Mouse (Mus musculus): ENCODE measurements around the gene Bcl11a. TPM values are rescaled to one million over a fixed set of nuclear protein-coding genes. Genes with fewer than 3 reads are reported as not detected.

Bcl11a gene
- polyA plus RNA-seq, 1 experiment from 2014 or later, result 71.7 TPM

DNA sequence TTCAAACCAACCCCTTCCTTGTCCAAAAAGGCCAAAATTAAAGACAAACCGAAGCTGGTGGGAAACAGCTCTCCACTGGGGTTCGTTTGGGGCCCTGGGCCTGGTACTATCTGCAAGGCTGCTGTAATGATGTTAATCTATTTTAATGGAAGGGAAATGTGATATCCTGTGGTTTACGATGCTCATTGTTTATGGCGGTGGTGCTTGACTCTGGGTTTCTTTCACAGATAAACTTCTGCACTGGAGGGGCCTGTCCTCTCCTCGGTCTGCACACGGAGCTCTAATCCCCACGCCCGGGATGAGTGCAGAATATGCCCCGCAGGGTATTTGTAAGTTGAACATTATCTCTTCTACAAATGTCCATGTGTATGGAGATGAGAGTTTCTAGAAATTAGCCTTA, 80.2 kb downstream of the Bcl11a start:
- H3K9me3 ChIP-seq (ENCODE audit: control insufficient read depth, low read length), result no peaks in the 10 kb centered on the region
- no peak overlapping the region for H3K4me2 ChIP-seq (replicated peaks; ENCODE audit: low read depth, low read length)
- no peak overlapping the region for H3K4me3 ChIP-seq (ENCODE audit: low read depth, low read length)
- H3K4me1 ChIP-seq (replicated peaks; ENCODE audit: control insufficient read depth, insufficient read depth, low read length), result no peaks in the 10 kb centered on the region
- 86% methylated on average over 9 of the region's 9 CpGs for WGBS
- H3K9ac ChIP-seq (ENCODE audit: low read depth, low read length), result no peak overlapping the region
- DNase-seq (ENCODE audit: low spot score), result no peak
- H3K27ac ChIP-seq (ENCODE audit: low read depth, low read length), result no peak overlapping the region
- H3K36me3 ChIP-seq (ENCODE audit: control insufficient read depth, insufficient read depth, low read length), result no peaks in the 10 kb centered on the region
- no peak for ATAC-seq (ENCODE audit: low FRiP score)
- H3K27me3 ChIP-seq (ENCODE audit: control insufficient read depth, insufficient read depth, low read length), result no peaks in the 10 kb centered on the region

DNA sequence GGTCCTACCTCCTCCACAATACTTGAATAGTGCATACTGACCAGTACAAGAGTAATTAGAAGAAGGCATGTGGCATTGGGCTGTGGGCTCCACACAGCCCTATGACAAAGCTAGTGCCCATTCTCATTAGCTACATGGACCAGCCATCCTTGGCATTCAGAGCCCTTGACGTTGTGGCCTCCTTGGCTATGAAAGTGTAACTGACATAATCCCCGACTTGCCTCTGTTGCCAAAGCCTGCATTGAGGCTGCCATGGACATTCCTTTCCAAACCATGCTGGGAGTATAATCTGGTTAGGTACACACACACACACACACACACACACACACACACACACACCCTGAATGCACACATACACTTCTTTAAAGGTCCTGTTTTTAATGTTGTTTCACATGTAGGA, 81.8 kb downstream of the Bcl11a start:
- Histone ChIP-seq H3K9ac (ENCODE audit: low read depth, low read length) (no peak overlapping the region), H3K4me1 (replicated peaks; ENCODE audit: control insufficient read depth, insufficient read depth, low read length) (no peaks in the 10 kb centered on the region), H3K27ac (ENCODE audit: low read depth, low read length) (no peak overlapping the region), H3K4me2 (replicated peaks; ENCODE audit: low read depth, low read length) (no peak overlapping the region), H3K4me3 (ENCODE audit: low read depth, low read length) (no peak overlapping the region), H3K27me3 (ENCODE audit: control insufficient read depth, insufficient read depth, low read length) (no peaks in the 10 kb centered on the region), H3K36me3 (ENCODE audit: control insufficient read depth, insufficient read depth, low read length) (peaks cover 13% of the 10 kb centered on the region), H3K9me3 (ENCODE audit: control insufficient read depth, low read length) (no peaks in the 10 kb centered on the region)
- ATAC-seq (ENCODE audit: low FRiP score), result no peak
- DNase-seq (ENCODE audit: low spot score), result no peak
- 90% methylated on average over 2 of the region's 2 CpGs for WGBS

DNA sequence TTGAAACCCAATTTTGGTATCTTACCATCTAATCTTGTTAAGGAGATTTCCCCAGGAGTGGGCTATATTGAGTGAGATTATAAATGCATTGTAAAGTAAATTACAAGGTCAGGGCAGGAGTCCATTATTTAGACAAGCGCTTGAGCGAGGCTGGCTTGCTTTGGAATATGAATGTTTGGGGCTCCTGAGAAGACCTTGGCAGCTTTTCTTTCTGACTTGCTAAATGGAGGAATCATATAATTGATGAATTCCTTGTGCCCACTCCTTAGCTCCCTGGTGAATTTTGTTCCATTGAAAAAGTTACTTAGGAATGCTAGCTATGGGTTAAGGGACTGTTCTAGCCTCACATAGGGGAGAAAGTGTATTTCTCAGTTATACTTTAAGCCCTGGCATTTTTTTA, 83.6 kb downstream of the Bcl11a start:
- no peaks in the 10 kb centered on the region for H3K27me3 ChIP-seq (ENCODE audit: control insufficient read depth, insufficient read depth, low read length)

DNA sequence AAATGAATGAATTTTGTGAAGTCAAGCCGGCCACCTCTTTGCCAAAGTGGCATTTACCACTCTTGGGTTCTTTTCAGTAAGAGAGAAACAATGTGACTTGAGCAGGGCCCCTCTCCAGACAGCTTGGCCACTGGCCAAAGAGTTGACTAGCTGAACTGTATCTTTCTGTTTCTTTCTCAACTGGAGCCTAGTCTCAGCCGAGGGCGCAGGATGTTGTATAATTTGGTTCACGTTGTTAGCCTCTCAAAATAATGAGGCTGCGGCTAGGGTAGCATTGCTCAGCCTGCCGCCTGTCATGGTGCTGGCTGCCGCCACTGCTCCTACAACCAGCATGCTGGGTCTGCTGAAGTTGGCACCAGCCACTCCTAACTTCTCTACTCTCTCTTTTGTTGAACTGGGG, 84.2 kb downstream of the Bcl11a start:
- WGBS, result 76% methylated on average over 7 of the region's 7 CpGs
- H3K27me3 ChIP-seq (ENCODE audit: control insufficient read depth, insufficient read depth, low read length), result no peaks in the 10 kb centered on the region
- H3K9me3 ChIP-seq (ENCODE audit: control insufficient read depth, low read length), result no peaks in the 10 kb centered on the region
- peak; percentile 34 for ATAC-seq (ENCODE audit: low FRiP score)
- no peak overlapping the region for H3K9ac ChIP-seq (ENCODE audit: low read depth, low read length)
- H3K4me2 ChIP-seq (replicated peaks; ENCODE audit: low read depth, low read length), result no peak overlapping the region
- no peak overlapping the region for H3K27ac ChIP-seq (ENCODE audit: low read depth, low read length)
- no peak for DNase-seq (ENCODE audit: low spot score)
- peaks cover 13% of the 10 kb centered on the region for H3K36me3 ChIP-seq (ENCODE audit: control insufficient read depth, insufficient read depth, low read length)
- H3K4me1 ChIP-seq (replicated peaks; ENCODE audit: control insufficient read depth, insufficient read depth, low read length), result no peaks in the 10 kb centered on the region
- H3K4me3 ChIP-seq (ENCODE audit: low read depth, low read length), result no peak overlapping the region

More for the DNA sequence above, 83.6 kb downstream of the Bcl11a start:
- no peak for DNase-seq (ENCODE audit: low spot score)
- Histone ChIP-seq H3K9me3 (ENCODE audit: control insufficient read depth, low read length) (no peaks in the 10 kb centered on the region), H3K4me1 (replicated peaks; ENCODE audit: control insufficient read depth, insufficient read depth, low read length) (no peaks in the 10 kb centered on the region), H3K4me2 (replicated peaks; ENCODE audit: low read depth, low read length) (no peak overlapping the region), H3K9ac (ENCODE audit: low read depth, low read length) (no peak overlapping the region), H3K27ac (ENCODE audit: low read depth, low read length) (no peak overlapping the region), H3K36me3 (ENCODE audit: control insufficient read depth, insufficient read depth, low read length) (peaks cover 13% of the 10 kb centered on the region), H3K4me3 (ENCODE audit: low read depth, low read length) (no peak overlapping the region)
- WGBS, result 68% methylated on average over 2 of the region's 2 CpGs
- ATAC-seq (ENCODE audit: low FRiP score), result no peak

DNA sequence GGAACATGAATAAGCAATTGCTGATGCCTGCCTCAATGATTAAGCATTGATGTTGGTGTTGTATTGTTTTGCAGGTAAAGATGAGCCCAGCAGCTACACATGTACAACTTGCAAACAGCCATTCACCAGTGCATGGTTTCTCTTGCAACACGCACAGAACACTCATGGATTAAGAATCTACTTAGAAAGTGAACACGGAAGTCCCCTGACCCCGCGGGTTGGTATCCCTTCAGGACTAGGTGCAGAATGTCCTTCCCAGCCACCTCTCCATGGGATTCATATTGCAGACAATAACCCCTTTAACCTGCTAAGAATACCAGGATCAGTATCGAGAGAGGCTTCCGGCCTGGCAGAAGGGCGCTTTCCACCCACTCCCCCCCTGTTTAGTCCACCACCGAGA, 85.2 kb downstream of the Bcl11a start:
- WGBS, result 95% methylated on average over 8 of the region's 8 CpGs

DNA sequence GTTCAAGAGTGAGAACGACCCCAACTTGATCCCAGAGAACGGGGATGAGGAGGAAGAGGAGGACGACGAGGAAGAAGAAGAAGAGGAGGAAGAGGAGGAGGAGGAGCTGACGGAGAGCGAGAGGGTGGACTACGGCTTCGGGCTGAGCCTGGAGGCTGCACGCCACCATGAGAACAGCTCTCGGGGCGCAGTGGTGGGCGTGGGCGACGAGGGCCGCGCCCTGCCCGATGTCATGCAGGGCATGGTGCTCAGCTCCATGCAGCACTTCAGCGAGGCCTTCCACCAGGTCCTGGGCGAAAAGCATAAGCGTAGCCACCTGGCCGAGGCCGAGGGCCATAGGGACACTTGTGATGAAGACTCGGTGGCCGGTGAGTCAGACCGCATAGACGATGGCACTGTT, 86.2 kb downstream of the Bcl11a start:
- Histone ChIP-seq H3K27me3 (ENCODE audit: control insufficient read depth, insufficient read depth, low read length) (no peaks in the 10 kb centered on the region), H3K27ac (ENCODE audit: low read depth, low read length) (no peak overlapping the region), H3K4me2 (replicated peaks; ENCODE audit: low read depth, low read length) (no peak overlapping the region), H3K4me3 (ENCODE audit: low read depth, low read length) (no peak overlapping the region), H3K9me3 (ENCODE audit: control insufficient read depth, low read length) (no peaks in the 10 kb centered on the region), H3K36me3 (ENCODE audit: control insufficient read depth, insufficient read depth, low read length) (peaks cover 13% of the 10 kb centered on the region), H3K4me1 (replicated peaks; ENCODE audit: control insufficient read depth, insufficient read depth, low read length) (no peaks in the 10 kb centered on the region), H3K9ac (ENCODE audit: low read depth, low read length) (no peak overlapping the region)
- ATAC-seq (ENCODE audit: low FRiP score) (peak; percentile 13; the same call in 1 of the 2 replicates), DNase-seq (ENCODE audit: low spot score) (no peak)
- WGBS, result 98% methylated on average over 22 of the region's 26 CpGs

More for the DNA sequence above, 85.2 kb downstream of the Bcl11a start:
- Histone ChIP-seq H3K9ac (ENCODE audit: low read depth, low read length) (no peak overlapping the region), H3K27me3 (ENCODE audit: control insufficient read depth, insufficient read depth, low read length) (no peaks in the 10 kb centered on the region), H3K9me3 (ENCODE audit: control insufficient read depth, low read length) (no peaks in the 10 kb centered on the region), H3K4me2 (replicated peaks; ENCODE audit: low read depth, low read length) (no peak overlapping the region), H3K4me3 (ENCODE audit: low read depth, low read length) (no peak overlapping the region), H3K4me1 (replicated peaks; ENCODE audit: control insufficient read depth, insufficient read depth, low read length) (no peaks in the 10 kb centered on the region), H3K36me3 (ENCODE audit: control insufficient read depth, insufficient read depth, low read length) (peaks cover 13% of the 10 kb centered on the region), H3K27ac (ENCODE audit: low read depth, low read length) (no peak overlapping the region)
- no peak for ATAC-seq (ENCODE audit: low FRiP score)
- DNase-seq (ENCODE audit: low spot score), result no peak

DNA sequence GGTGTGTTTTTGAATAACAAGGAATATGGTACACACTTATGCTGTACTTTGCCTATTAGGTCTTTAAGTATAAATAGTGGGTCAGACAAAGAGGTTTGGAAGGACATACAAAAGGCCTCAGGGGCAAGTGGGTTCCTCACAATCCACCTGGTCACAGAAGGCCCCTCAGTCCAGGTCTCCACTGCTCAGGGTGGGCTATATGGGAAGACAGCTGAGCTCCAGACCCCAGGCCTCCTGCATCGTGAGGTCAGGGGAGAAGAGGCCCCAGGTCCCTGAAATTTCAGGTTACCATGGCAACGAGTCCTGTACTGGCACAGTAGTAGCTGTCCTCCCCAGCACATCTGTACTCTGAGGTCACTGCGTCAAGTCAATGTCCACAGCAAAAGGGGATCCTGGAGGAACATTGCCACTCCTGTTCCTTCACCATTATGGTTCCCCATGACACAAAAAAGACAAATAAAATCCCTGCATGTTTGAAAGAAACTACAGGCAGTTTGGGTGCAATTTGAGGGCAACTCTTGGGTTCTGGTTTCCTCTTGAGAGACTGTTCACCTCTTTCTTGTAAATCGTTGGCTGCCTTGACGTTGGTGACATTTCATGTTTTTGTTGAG, 93.9 kb downstream of the Bcl11a start:
- H3K9me3 ChIP-seq (ENCODE audit: control insufficient read depth, low read length), result no peaks in the 10 kb centered on the region
- 0 out of 2 replicates have a peak, but pooled peaks have one; percentile 33 for ATAC-seq (ENCODE audit: low FRiP score)
- 68% methylated on average over 5 of the region's 5 CpGs for WGBS
- H3K36me3 ChIP-seq (ENCODE audit: control insufficient read depth, insufficient read depth, low read length), result no peaks in the 10 kb centered on the region
- no peak overlapping the region for H3K4me2 ChIP-seq (replicated peaks; ENCODE audit: low read depth, low read length)
- H3K9ac ChIP-seq (ENCODE audit: low read depth, low read length), result no peak overlapping the region
- DNase-seq (ENCODE audit: low spot score), result no peak
- no peak overlapping the region for H3K27ac ChIP-seq (ENCODE audit: low read depth, low read length)
- no peaks in the 10 kb centered on the region for H3K27me3 ChIP-seq (ENCODE audit: control insufficient read depth, insufficient read depth, low read length)
- no peak overlapping the region for H3K4me3 ChIP-seq (ENCODE audit: low read depth, low read length)
- H3K4me1 ChIP-seq (replicated peaks; ENCODE audit: control insufficient read depth, insufficient read depth, low read length), result no peaks in the 10 kb centered on the region

DNA sequence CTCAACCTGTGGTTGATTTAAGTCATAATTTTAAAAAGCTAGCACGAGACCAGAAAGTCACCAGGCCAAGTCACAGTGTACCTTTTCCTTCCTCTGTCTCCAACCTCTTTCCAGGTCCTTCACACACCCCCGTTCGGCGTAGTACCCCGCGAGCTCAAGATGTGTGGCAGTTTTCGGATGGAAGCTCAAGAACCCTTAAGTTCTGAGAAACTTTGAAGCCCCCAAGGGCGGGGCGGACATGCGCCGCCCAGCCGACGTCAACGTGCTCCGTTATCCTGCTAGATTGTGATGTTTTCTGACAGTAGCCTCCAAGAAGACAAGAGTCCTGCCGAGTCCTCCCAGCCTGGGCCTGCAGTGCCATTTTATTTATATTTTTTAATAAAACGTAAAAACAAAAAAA, 94.7 kb downstream of the Bcl11a start:
- Histone ChIP-seq H3K27ac (ENCODE audit: low read depth, low read length) (no peak overlapping the region), H3K4me2 (replicated peaks; ENCODE audit: low read depth, low read length) (no peak overlapping the region), H3K9me3 (ENCODE audit: control insufficient read depth, low read length) (no peaks in the 10 kb centered on the region), H3K27me3 (ENCODE audit: control insufficient read depth, insufficient read depth, low read length) (no peaks in the 10 kb centered on the region), H3K4me3 (ENCODE audit: low read depth, low read length) (no peak overlapping the region), H3K36me3 (ENCODE audit: control insufficient read depth, insufficient read depth, low read length) (no peaks in the 10 kb centered on the region), H3K9ac (ENCODE audit: low read depth, low read length) (no peak overlapping the region), H3K4me1 (replicated peaks; ENCODE audit: control insufficient read depth, insufficient read depth, low read length) (no peaks in the 10 kb centered on the region)
- 90% methylated on average over 17 of the region's 17 CpGs for WGBS
- DNase-seq (ENCODE audit: low spot score), result no peak
- no peak for ATAC-seq (ENCODE audit: low FRiP score)

DNA sequence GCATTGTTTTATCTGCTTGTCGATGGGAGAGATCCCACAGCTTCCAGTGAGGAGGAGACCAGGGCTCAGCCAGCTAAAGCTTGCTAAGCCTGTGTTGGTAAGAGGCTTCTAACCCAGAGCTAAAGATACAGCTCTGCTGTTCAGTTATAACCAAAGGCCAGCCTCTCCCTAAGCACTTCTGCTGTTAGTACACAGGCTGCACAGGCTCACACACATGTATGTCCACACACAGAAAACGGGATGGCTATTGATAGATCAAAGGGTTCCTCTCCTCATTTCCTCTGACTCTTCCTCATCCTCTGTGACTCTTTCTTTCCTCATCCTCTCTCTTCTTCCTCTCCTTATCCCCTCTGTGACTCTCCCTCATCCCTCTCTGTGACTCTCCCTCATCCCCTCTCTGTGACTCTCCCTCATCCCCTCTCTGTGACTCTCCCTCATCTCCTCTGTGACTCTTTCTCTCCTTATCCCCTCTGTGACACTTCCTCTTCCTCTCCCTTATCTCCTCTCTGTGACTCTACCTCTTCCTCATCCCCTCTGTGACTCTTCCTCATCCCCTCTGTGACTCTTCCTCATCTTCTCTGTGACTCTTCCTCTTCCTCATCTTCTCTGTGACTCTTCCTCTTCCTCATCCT, 96.4 kb downstream of the Bcl11a start:
- Histone ChIP-seq H3K27ac (ENCODE audit: low read depth, low read length) (no peak overlapping the region), H3K4me2 (replicated peaks; ENCODE audit: low read depth, low read length) (no peak overlapping the region), H3K4me3 (ENCODE audit: low read depth, low read length) (no peak overlapping the region), H3K36me3 (ENCODE audit: control insufficient read depth, insufficient read depth, low read length) (no peaks in the 10 kb centered on the region), H3K9ac (ENCODE audit: low read depth, low read length) (no peak overlapping the region), H3K27me3 (ENCODE audit: control insufficient read depth, insufficient read depth, low read length) (no peaks in the 10 kb centered on the region), H3K4me1 (replicated peaks; ENCODE audit: control insufficient read depth, insufficient read depth, low read length) (no peaks in the 10 kb centered on the region), H3K9me3 (ENCODE audit: control insufficient read depth, low read length) (no peaks in the 10 kb centered on the region)
- ATAC-seq (ENCODE audit: low FRiP score), result no peak
- DNase-seq (ENCODE audit: low spot score), result no peak
- 94% methylated on average over 2 of the region's 2 CpGs for WGBS

All from hindbrain, embryonic 11.5 days (tissue).